Mouse (Mus musculus): ENCODE data around the gene Abcc8. TPM values are rescaled to one million over a fixed set of nuclear protein-coding genes. Genes with fewer than 3 reads are reported as not detected.

The Abcc8 gene
- under 1 TPM; 0.26 to 0.67 TPM for total RNA-seq (2023)

DNA sequence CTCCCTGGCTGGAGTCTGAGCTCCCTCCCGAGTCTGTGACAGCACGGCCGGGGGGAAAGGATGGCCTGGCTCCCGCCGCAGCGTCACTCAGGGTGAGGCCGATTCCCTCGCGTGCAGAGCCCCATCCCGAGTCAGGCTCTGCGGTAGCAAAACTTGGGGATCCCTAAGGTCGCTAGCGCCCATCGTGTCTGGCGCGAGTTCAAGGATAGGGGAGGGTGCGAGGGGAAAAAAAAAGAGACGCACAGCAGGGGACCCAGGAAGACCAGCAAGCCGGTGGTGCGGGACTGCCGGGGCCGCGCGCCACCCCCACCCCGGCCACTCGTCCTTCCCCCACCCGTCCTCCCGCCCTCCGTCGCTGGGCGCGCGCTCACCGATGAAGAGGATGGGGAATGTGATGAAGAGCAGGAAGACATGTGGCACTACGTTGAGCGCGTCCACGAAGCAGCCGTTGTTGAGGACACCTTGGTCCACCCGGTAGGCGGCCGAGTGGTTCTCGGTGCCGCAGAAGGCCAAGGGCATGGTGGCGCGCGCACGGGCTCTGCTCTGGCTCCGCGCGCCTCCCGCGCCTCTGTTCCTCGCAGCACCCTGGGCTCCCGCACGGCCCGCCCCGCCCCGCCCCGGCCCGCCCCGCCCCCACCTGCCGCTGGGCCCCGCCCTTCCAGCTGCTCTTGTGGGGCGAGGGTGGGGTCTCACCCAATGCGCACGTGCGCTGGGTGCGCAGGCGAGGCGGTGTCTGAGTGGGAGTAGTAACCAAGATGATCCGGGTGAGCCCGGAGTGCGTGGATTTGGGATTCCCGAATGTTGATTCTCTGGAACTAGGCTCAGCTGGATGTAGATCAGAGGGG is at the start of gene Abcc8:
Abcc8 (minus strand) TSS at position 603 of the 845 bp plus-strand sequence.

DNA sequence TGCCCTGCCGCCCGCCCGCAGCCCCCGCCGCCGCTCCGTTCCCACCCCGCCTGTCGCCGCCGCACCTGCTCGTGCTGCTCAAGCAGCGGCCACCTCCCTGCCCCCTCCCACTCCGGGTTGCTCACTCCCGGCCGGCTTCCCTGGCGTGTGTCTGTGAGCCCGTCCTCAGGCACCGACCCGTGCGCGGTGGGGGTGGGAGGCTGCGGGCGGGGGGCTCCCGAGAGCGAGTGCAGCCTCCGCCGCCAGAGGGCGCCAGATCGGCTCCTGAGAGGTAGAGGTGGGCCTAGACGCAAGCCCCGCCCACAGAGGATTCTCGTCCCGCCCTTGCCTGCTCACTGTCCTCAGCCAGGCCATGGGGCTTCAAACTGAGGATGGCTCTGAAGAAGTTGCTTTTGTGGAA is 79.3 kb downstream of the Abcc8 start, which contains the start of gene Kcnj11:
Kcnj11 (minus strand) TSS at position 202 of the 400 bp plus-strand sequence.

Other genes with a start within 250 kb of the Abcc8 start
- gene Abcc6, start 149.7 kb downstream of the Abcc8 start, total RNA-seq (2023), result not detected
- gene Nomo1, start 146.3 kb downstream of the Abcc8 start, total RNA-seq (2023), result 10 to 100 TPM; 29.1 to 29.3 TPM
- gene Kcnj11, start 79.3 kb downstream of the Abcc8 start, total RNA-seq (2023), result not detected
- gene Ush1c, start 58.5 kb upstream of the Abcc8 start, total RNA-seq (2023), result under 1 TPM in 1 of 2 experiments, not detected in 1; 0.31 TPM
- gene Otog, start 61.0 kb upstream of the Abcc8 start, total RNA-seq (2023), result 1 to 10 TPM in 1 of 2 experiments, under 1 TPM in 1; 0.80 to 1.2 TPM
- gene Myod1, start 196.4 kb upstream of the Abcc8 start, total RNA-seq (2023), result not detected
- under 1 TPM in 1 of 2 experiments, not detected in 1; 0.07 TPM for gene Kcnc1, start 216.5 kb upstream of the Abcc8 start, total RNA-seq (2023)